Comparison of ENCODE assay signal across 12 mouse cellular contexts in the genomic region with DNA sequence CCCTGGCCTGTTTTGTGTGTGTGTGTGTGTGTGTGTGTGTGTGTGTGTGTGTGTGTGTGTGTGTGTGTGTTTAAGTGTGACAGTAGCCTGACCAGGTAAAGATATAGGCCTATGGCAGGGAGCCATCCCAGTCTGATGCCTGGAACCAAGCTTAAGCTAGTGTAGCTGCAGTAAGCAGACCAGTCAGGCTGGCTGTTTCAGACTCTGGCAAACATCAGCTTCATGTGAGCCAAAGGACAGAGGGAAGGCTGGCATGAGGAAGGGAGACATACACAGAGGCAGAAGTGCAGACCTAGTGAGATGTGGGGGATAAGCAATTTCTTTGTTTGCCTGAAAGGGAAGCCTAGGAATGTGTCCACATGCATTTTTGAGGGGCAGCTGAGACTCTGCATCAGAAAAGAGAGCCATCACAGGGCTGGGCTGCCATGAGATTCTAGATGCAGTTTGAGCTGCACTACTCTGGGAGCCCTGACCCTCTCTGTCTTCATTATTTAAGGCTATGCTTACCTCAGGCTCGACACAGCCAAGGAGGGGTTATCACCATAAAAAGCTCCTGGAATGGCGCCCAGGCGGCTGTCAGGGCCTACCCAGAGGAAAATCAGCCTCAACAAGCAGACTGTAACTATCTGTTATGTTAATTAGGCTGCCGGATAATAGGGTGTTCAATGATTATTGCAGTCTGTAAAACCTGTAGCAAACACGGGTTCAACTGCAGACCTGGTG. TPM values are rescaled to one million over a fixed set of nuclear protein-coding genes. Genes with fewer than 3 reads are reported as not detected.
A peak's percentile ranks its signal among the peaks of the same experiment; 100 is the strongest.
DNase-seq lines count a peak whose midpoint lies in the region; ATAC-seq and TF ChIP-seq lines count a peak whose summit lies in the region.
"Had no signal": no experiment of that assay in that cellular context is flagged by ENCODE, and none has a peak within 500 bp of the region (broad histone marks: within the 10 kb centered on the region; RNA-seq: fewer than 3 reads in every experiment).

No protein-coding gene starts in this region.

- H3K27ac ChIP-seq in forebrain, embryonic 14.5 days (ENCODE audit: low read depth, low read length): peak overlapping the region; percentile 71
- no peak overlapping the region for H3K27ac ChIP-seq in forebrain, embryonic 12.5 days
- H3K27ac ChIP-seq in forebrain, postnatal 0 days (ENCODE audit: low read depth, low read length): peak overlapping the region; percentile 45; the same call in 1 of the 2 replicates
- H3K27ac ChIP-seq: limb, embryonic 12.5 days had no signal

- no peaks in the 10 kb centered on the region for H3K36me3 ChIP-seq in forebrain, embryonic 14.5 days (ENCODE audit: control insufficient read depth, insufficient read depth, low read length)
- no peaks in the 10 kb centered on the region for H3K36me3 ChIP-seq in forebrain, embryonic 12.5 days (replicated peaks)
- no peaks in the 10 kb centered on the region for H3K36me3 ChIP-seq in E14TG2a.4 (ENCODE audit: insufficient read depth, low read length)
- H3K36me3 ChIP-seq in forebrain, postnatal 0 days (ENCODE audit: insufficient read depth): no peaks in the 10 kb centered on the region
- H3K36me3 ChIP-seq: limb, embryonic 12.5 days had no signal

- no peak for TF ChIP-seq CTCF in E14TG2a.4 (conservative IDR thresholded peaks at IDR 0.05; ENCODE audit: low read length)
- no peak for TF ChIP-seq CTCF in forebrain, postnatal 0 days (IDR thresholded peaks at IDR 0.05; ENCODE audit: low read depth)

- no peaks in the 10 kb centered on the region for H3K27me3 ChIP-seq in forebrain, embryonic 14.5 days (replicated peaks; ENCODE audit: control insufficient read depth, insufficient read depth, low read length)
- no peaks in the 10 kb centered on the region for H3K27me3 ChIP-seq in forebrain, embryonic 12.5 days
- no peaks in the 10 kb centered on the region for H3K27me3 ChIP-seq in E14TG2a.4 (ENCODE audit: insufficient read depth, low read length)
- H3K27me3 ChIP-seq in forebrain, postnatal 0 days (ENCODE audit: insufficient read depth, low read length): no peaks in the 10 kb centered on the region
- H3K27me3 ChIP-seq: limb, embryonic 12.5 days had no signal

- H3K4me3 ChIP-seq in forebrain, embryonic 14.5 days (ENCODE audit: low read depth, low read length): no peak overlapping the region
- H3K4me3 ChIP-seq in forebrain, embryonic 12.5 days (replicated peaks): no peak overlapping the region
- 0 out of 2 replicates have a peak overlapping the region, but pooled peaks have one; percentile 0 for H3K4me3 ChIP-seq in E14TG2a.4 (replicated peaks; ENCODE audit: low read length)
- H3K4me3 ChIP-seq in forebrain, postnatal 0 days (ENCODE audit: low read depth, low read length): no peak overlapping the region
- H3K4me3 ChIP-seq: limb, embryonic 12.5 days had no signal

- DNase-seq in forebrain, embryonic 14.5 days (ENCODE audit: low spot score): peak; percentile 77
- peak; percentile 50 for DNase-seq in kidney, postnatal 10 days
- no peak for DNase-seq in kidney, adult 18-20 months
- DNase-seq in forebrain, postnatal 0 days: peak; percentile 46
- DNase-seq in adrenal gland, postnatal 10 days: no peak
- no peak for DNase-seq in spleen, adult 12 weeks (ENCODE audit: low spot score)
- DNase-seq: B cell, adult 2 months; cerebellum, adult 2 months had no signal

- H3K4me1 ChIP-seq in forebrain, embryonic 14.5 days (ENCODE audit: control insufficient read depth, insufficient read depth, low read length): peaks cover 9% of the 10 kb centered on the region
- 0 out of 2 replicates have a peak, but pooled peaks cover 3% of the 10 kb centered on the region for H3K4me1 ChIP-seq in forebrain, embryonic 12.5 days
- H3K4me1 ChIP-seq in E14TG2a.4 (replicated peaks; ENCODE audit: low read depth, low read length): peaks cover 68% of the 10 kb centered on the region
- no peaks in the 10 kb centered on the region for H3K4me1 ChIP-seq in forebrain, postnatal 0 days (ENCODE audit: insufficient read depth)
- H3K4me1 ChIP-seq: limb, embryonic 12.5 days had no signal

- H3K9me3 ChIP-seq in forebrain, embryonic 14.5 days (replicated peaks; ENCODE audit: control insufficient read depth, low read length): no peaks in the 10 kb centered on the region
- H3K9me3 ChIP-seq in forebrain, embryonic 12.5 days: no peaks in the 10 kb centered on the region
- no peaks in the 10 kb centered on the region for H3K9me3 ChIP-seq in E14TG2a.4 (ENCODE audit: low read length)
- no peaks in the 10 kb centered on the region for H3K9me3 ChIP-seq in forebrain, postnatal 0 days (ENCODE audit: low read length)
- H3K9me3 ChIP-seq: limb, embryonic 12.5 days had no signal

- 17% methylated on average over 5 of the region's 5 CpGs for WGBS in forebrain, embryonic 14.5 days
- 57% methylated on average over 5 of the region's 5 CpGs for WGBS in forebrain, embryonic 12.5 days
- 16% methylated on average over 5 of the region's 5 CpGs for WGBS in forebrain, postnatal 0 days

- H3K4me2 ChIP-seq in forebrain, embryonic 14.5 days (ENCODE audit: low read length): no peak overlapping the region
- no peak overlapping the region for H3K4me2 ChIP-seq in forebrain, embryonic 12.5 days
- no peak overlapping the region for H3K4me2 ChIP-seq in forebrain, postnatal 0 days (ENCODE audit: low read depth)
- H3K4me2 ChIP-seq: limb, embryonic 12.5 days had no signal

- ATAC-seq in forebrain, embryonic 14.5 days: peak; percentile 86
- no peak for ATAC-seq in forebrain, embryonic 12.5 days (ENCODE audit: low FRiP score)
- peak; percentile 74 for ATAC-seq in forebrain, postnatal 0 days
- ATAC-seq: intestine, postnatal 0 days had no signal

- H3K9ac ChIP-seq in forebrain, embryonic 14.5 days (ENCODE audit: low read length): no peak overlapping the region
- H3K9ac ChIP-seq in forebrain, embryonic 12.5 days: no peak overlapping the region
- no peak overlapping the region for H3K9ac ChIP-seq in forebrain, postnatal 0 days
- H3K9ac ChIP-seq: limb, embryonic 12.5 days had no signal

RNA-seq across cellular contexts. Expression of a gene that starts 19.6 kb away (rescaled TPM):
- 113 and 117 TPM in 2 replicates for polyA plus RNA-seq in forebrain, embryonic 14.5 days (2014; fragmentation: Nextera tagmentation; extraction: Ambion mirVana)
- polyA plus RNA-seq in forebrain, embryonic 12.5 days (2016; fragmentation: Nextera tagmentation; extraction: Ambion mirVana): 94.3 and 94.5 TPM in 2 replicates
- 76.9 and 100 TPM in 2 replicates for total RNA-seq in forebrain, postnatal 0 days (2014; rRNA removed)
- 74.9 and 83.0 TPM in 2 replicates for polyA plus RNA-seq in forebrain, postnatal 0 days (2015; fragmentation: Nextera tagmentation; extraction: Ambion mirVana)
- total RNA-seq in adrenal gland, postnatal 10 days (2021): 10 to 100 TPM; 34.4 to 37.7 TPM

RNA-seq across cellular contexts. Expression of a gene that starts 23.8 kb away (rescaled TPM):
- polyA plus RNA-seq in forebrain, embryonic 14.5 days (2014; fragmentation: Nextera tagmentation; extraction: Ambion mirVana): 0.80 and 0.81 TPM in 2 replicates
- 1.3 and 1.4 TPM in 2 replicates for polyA plus RNA-seq in forebrain, embryonic 12.5 days (2016; fragmentation: Nextera tagmentation; extraction: Ambion mirVana)
- total RNA-seq in forebrain, postnatal 0 days (2014; rRNA removed): 0.62 and 0.86 TPM in 2 replicates
- 0.52 and 0.54 TPM in 2 replicates for polyA plus RNA-seq in forebrain, postnatal 0 days (2015; fragmentation: Nextera tagmentation; extraction: Ambion mirVana)
- 1 to 10 TPM; 4.2 to 6.1 TPM for total RNA-seq in adrenal gland, postnatal 10 days (2021)

Comparison
In these comparisons a context has a peak if more than half of its experiments do, and no peak if none do; other contexts are left out.
1. DNase-seq: peak in forebrain, embryonic 14.5 days (single experiment), kidney, postnatal 10 days (single experiment) and forebrain, postnatal 0 days (single experiment); none in kidney, adult 18-20 months (single experiment), adrenal gland, postnatal 10 days (single experiment) and spleen, adult 12 weeks (single experiment).